Mouse (Mus musculus) spleen, adult 2 months (tissue): Measurements from ENCODE around the gene Onecut3. TPM values are rescaled to one million over a fixed set of nuclear protein-coding genes. Genes with fewer than 3 reads are reported as not detected.
A peak's percentile ranks its signal among the peaks of the same experiment; 100 is the strongest.

Experiments used
- DNase-seq, 2 experiments: peaks; one replicate each; pipeline versions ENCODE4 v3.0.0 to v3.0.0-alpha.2; 2012 to 2021; ENCODE audit warnings: low spot score in 2 of 2, low read depth in 1 of 2
- H3K27ac ChIP-seq: fragments of 200-500 bp; 2 replicates; pipeline ENCODE4 v1.5.1; 2012; ENCODE audit warnings: low read length, inconsistent platforms; ENCODE audit not compliant: insufficient read depth
- H3K27me3 ChIP-seq: fragments of 200-500 bp; 2 replicates; pipeline ENCODE4 v1.6.1; 2012; ENCODE audit warnings: mild to moderate bottlenecking, moderate library complexity, low read length, inconsistent platforms; ENCODE audit not compliant: control insufficient read depth, insufficient read depth
- H3K36me3 ChIP-seq: fragments of 200-500 bp; 2 replicates; pipeline ENCODE4 v1.6.1; 2012; ENCODE audit warnings: mild to moderate bottlenecking, low read length, inconsistent platforms; ENCODE audit not compliant: control insufficient read depth, insufficient read depth
- H3K4me1 ChIP-seq: fragments of 200-500 bp; 2 replicates; pipeline ENCODE4 v1.6.1; 2011; ENCODE audit warnings: inconsistent platforms; ENCODE audit not compliant: control insufficient read depth, insufficient read depth, insufficient read length
- H3K4me3 ChIP-seq: fragments of 200-500 bp; 2 replicates; pipeline ENCODE4 v1.5.1; 2011; ENCODE audit warnings: mild to moderate bottlenecking, inconsistent platforms; ENCODE audit not compliant: insufficient read depth, insufficient read length; ENCODE audit errors: extremely low read depth
- CTCF ChIP-seq: fragments of 200-500 bp; IDR thresholded peaks from 2 replicates; pipeline ENCODE4 v1.5.1; 2011; ENCODE audit warnings: mild to moderate bottlenecking, inconsistent platforms; ENCODE audit not compliant: insufficient read depth, insufficient read length, insufficient replicate concordance; ENCODE audit errors: extremely low read depth
- POLR2A ChIP-seq: fragments of 200-500 bp; IDR thresholded peaks from 2 replicates; pipeline ENCODE4 v1.6.1; 2011; ENCODE audit warnings: low read depth, low read length, inconsistent platforms
- WGBS: fragments of 180-500 bp; shearing (Covaris S2); methylation state at CpG from one replicate; pipeline ENCODE4 v1.1.7; 2018; 5-methylcytosine and 5-hydroxymethylcytosine counted together
- polyA plus RNA-seq: library from polyadenylated mRNA; depleted of rRNA; stranded (reverse); fragments of >200 nt; gene quantifications from 2 replicates; pipeline ENCODE4 v1.2.3, GENCODE M21; 2012

Onecut3 gene
- polyA plus RNA-seq, 1 experiment, result not detected

GRCm38 (mm10) chr10:80547539-80547938, 52.9 kb downstream of the Onecut3 start:
- no peak for DNase-seq
- Histone ChIP-seq H3K27me3 (no peaks in the 10 kb centered on the region), H3K4me3 (no peak overlapping the region), H3K4me1 (no peaks in the 10 kb centered on the region), H3K36me3 (peaks cover 76% of the 10 kb centered on the region), H3K27ac (no peak overlapping the region)
- TF ChIP-seq CTCF, result no peak
- TF ChIP-seq POLR2A, result no peak
- WGBS, result 97% methylated on average over 15 of the region's 15 CpGs

GRCm38 (mm10) chr10:80548428-80549006, 53.9 kb downstream of the Onecut3 start:
- Histone ChIP-seq H3K4me3 (no peak overlapping the region), H3K27ac (no peak overlapping the region; the same call in 1 of the 2 replicates), H3K27me3 (no peaks in the 10 kb centered on the region), H3K36me3 (peaks cover 66% of the 10 kb centered on the region), H3K4me1 (no peaks in the 10 kb centered on the region)
- WGBS, result 84% methylated on average over 10 of the region's 10 CpGs
- TF ChIP-seq CTCF (peak; percentile 68; the same call in 1 of the 2 replicates), POLR2A (no peak)
- DNase-seq, result peak in 1 of 2 experiments; percentile 48

GRCm38 (mm10) chr10:80549279-80549678, 54.6 kb downstream of the Onecut3 start:
- Histone ChIP-seq H3K27ac (no peak overlapping the region), H3K36me3 (peaks cover 58% of the 10 kb centered on the region), H3K27me3 (no peaks in the 10 kb centered on the region), H3K4me1 (no peaks in the 10 kb centered on the region), H3K4me3 (no peak overlapping the region)
- TF ChIP-seq CTCF, result no peak
- TF ChIP-seq POLR2A, result no peak
- WGBS, result 88% methylated on average over 21 of the region's 21 CpGs
- no peak for DNase-seq

GRCm38 (mm10) chr10:80552364-80552763, 57.7 kb downstream of the Onecut3 start:
- no peak for DNase-seq
- Histone ChIP-seq H3K4me3 (no peak overlapping the region), H3K27ac (no peak overlapping the region), H3K4me1 (no peaks in the 10 kb centered on the region), H3K36me3 (peaks cover 27% of the 10 kb centered on the region), H3K27me3 (no peaks in the 10 kb centered on the region)
- WGBS, result 83% methylated on average over 9 of the region's 9 CpGs
- TF ChIP-seq POLR2A (no peak), CTCF (no peak)

GRCm38 (mm10) chr10:80553575-80553974, 58.9 kb downstream of the Onecut3 start:
- TF ChIP-seq CTCF (no peak), POLR2A (no peak)
- 77% methylated on average over 8 of the region's 8 CpGs for WGBS
- Histone ChIP-seq H3K4me1 (no peaks in the 10 kb centered on the region; the same call in 1 of the 2 replicates), H3K36me3 (peaks cover 20% of the 10 kb centered on the region), H3K4me3 (no peak overlapping the region), H3K27ac (no peak overlapping the region), H3K27me3 (no peaks in the 10 kb centered on the region)
- no peak for DNase-seq

- Histone ChIP-seq H3K27ac (no peak overlapping the region), H3K4me3 (no peak overlapping the region), H3K4me1 (no peaks in the 10 kb centered on the region; the same call in 1 of the 2 replicates), H3K36me3 (peaks cover 18% of the 10 kb centered on the region), H3K27me3 (no peaks in the 10 kb centered on the region)
- DNase-seq, result no peak
- WGBS, result 85% methylated on average over 6 of the region's 6 CpGs
- no peak for TF ChIP-seq POLR2A
- TF ChIP-seq CTCF, result no peak
Measured at GRCm38 (mm10) chr10:80553997-80554396, 59.4 kb downstream of the Onecut3 start.

GRCm38 (mm10) chr10:80557346-80557965, 62.8 kb downstream of the Onecut3 start:
- peak in 1 of 2 experiments; percentile 48 for DNase-seq
- H3K4me1 ChIP-seq, result peaks cover 9% of the 10 kb centered on the region; the same call in 1 of the 2 replicates
- no peak for TF ChIP-seq POLR2A
- TF ChIP-seq CTCF, result peak; percentile 65; the same call in 1 of the 2 replicates
- H3K27me3 ChIP-seq, result no peaks in the 10 kb centered on the region
- no peak overlapping the region for H3K27ac ChIP-seq
- no peak overlapping the region for H3K4me3 ChIP-seq
- H3K36me3 ChIP-seq, result no peaks in the 10 kb centered on the region; the same call in 1 of the 2 replicates
- 55% methylated on average over 5 of the region's 5 CpGs for WGBS
